Mouse (Mus musculus) R1 (cell line): ENCODE measurements at regions not wholly inside any gene's neighbourhood (a gene's known extent, or its start where the extent isn't known, plus 50 kb on each side); places are given as distances from the start of the nearest gene placed in this dataset.
A peak's percentile ranks its signal among the peaks of the same experiment; 100 is the strongest.
"Not testable (repeated sequence)": the region's sequence is repeated elsewhere in the genome, so short reads cannot be mapped to it uniquely, and the experiment has no call there.

Experiments
- DNase-seq: peaks from one replicate; pipeline ENCODE4 v3.0.0-alpha.2; 2018; ENCODE audit warnings: low read depth, low spot score

DNA sequence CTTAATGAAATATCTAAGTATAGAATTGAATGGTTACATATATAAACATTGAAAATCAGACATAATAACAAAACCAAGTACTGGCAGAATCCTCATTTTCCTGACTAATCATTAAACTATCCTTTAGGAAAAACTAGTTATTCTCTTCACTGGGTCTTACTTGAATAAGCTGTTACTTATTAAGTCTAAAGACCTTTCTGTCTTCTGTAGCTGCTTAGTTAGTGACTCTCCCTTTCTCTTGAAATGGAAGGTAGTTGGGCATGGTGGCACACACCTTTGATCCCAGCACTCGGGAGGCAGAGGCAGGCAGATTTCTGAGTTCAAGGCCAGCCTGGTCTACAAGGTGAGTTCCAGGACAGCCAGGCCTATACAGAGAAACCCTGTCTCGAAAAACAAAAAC is 135.9 kb upstream of the Abcb5 start:
- DNase-seq: not testable (repeated sequence)

DNA sequence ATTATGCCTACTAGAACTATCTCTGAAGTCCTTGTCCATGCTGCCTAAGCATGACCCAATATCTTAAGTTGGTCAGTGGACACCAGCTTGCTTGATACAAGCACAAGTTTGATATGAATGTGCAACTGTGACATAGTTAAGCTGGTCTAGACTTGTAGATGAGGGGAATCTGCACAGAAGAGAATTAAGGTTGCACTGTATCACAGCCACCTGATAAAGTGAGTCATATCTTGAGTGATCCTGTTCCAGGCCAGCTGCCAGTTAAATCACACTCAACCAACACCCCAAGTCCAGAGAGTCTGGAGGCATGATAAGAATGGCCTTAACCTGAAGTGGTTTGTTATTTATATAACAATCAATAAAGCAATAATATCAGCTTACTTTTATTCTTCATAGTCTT is 133.5 kb upstream of the Abcb5 start:
- no peak for DNase-seq

DNA sequence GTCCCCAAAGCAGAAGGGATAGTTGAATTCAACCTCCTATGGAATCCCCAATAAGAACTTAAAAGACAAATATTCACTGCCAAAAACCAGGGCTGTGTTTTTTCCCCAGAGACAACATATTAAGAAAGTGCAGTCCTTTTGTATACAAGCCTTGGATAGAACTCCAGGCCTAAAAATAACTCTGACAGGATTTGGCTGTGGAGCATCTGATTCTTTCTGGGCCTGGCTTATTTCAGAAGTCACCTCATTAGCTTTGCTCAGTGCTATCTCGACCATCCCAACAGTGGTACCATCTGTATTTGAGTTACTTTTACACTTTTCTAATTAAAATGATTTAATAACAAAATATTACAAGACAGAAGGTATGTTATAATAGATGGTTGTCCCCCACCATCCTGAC is 131.6 kb upstream of the Abcb5 start:
- no peak for DNase-seq

DNA sequence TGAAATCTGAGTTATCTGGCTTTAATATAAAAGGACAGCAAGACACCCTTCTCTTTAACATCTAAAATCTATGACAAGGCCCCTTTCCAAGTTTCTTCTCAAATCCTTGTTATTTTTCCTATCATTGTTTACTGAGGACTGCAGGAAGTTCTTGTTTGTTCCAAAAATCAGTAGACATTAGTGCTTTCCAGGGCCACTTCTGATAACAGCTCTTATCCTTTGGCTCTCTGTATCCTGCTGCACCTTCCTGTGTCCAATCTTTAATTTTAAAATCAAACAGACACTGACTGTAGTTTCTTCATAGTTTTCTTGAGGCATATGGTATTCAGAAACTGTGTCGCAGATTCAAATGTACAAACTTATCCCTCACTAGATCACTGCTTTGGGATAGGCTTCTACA is 128.1 kb upstream of the Abcb5 start:
- DNase-seq: no peak

DNA sequence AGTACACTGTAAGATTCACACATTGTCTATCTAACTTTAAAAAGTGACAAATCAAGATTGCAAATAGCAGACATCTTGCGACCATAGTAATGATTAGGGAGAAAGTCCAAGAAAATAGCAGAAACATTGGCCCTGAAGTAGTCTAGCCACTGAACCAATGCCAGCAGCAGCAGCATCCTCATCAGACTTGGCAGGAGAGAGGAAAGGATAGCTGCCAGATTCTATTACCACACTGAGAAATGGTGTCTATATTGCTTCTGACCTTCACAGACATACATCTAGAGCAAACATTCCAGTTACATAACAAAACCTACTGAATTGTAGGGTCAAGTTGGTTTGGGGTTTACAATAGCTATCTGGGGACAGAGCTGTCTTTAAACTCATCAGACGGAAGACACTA is 127.2 kb upstream of the Abcb5 start:
- no peak for DNase-seq

DNA sequence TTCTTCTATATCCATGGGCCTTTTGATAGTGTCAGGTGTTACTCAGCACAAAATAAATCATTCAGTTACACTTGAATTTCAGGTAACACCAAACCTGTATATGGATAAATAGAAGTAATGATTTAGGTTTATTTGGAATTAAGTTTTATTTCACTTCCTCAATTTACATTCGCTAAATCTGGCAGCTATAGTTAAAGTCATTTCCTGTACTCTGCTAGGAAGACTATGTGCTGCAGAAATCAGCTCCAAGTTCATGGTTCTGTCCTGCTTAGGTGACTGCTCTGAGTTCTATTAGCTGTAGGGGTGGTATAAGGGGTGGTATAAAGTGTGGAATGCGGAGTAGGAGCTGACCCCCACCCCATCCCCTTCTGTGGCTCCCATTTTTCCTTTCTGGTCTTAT is 123.1 kb upstream of the Abcb5 start:
- DNase-seq: no peak

DNA sequence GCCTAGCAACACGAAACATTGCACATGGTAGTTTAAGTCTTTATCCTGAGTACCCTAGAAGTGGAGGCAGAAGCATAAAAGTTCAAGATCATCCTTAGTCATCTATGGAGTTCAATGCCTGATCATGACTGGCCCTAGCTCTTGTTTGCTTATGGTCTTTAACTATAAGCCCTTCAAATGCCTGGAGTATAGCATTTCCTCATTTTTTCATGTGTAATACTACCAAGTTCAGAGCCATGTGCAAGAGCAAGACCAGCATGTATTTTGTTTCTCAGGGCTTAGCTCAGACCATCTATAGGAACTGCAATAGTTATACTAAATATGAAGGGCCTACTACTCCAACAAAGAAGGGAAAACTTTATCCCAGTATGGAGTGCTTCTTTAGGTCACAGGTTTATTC is 122.4 kb upstream of the Abcb5 start:
- no peak for DNase-seq

DNA sequence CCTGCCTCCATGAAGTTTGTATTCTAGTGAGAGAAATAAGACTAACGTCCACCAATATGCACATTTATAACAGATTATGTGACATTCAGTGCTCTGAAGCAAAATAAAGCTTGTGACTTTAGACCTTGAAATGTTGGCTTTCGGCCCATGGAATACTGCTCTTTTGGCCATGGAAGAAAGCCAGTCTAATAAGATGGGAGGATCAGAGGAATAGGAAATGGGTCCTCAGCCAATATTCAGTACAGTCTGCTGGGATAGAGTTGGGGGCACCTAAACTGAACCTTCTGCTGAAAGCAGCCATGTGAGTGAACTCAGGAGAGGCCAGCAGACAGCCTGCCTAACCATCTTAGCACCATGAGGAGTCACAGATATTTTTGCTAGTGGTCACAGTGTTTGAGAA is 118.6 kb upstream of the Abcb5 start:
- no peak for DNase-seq

DNA sequence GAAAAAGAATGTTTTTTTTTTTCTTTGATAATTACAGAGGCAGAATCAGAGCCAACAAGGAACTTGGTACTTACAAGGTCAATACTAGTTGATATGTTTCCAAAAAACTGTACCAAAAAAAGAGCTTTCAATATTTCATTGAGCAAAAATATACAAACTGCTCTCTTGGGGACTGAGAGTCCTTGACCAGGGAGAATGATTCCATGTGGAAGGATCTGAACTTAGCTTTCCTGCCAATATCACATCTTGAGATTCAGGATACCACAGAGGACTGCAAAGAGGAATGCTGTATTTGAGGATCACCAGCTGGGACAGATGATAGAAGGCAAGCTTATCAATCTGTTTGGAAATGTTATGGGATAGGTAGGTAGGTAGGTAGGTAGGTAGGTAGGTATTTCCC is 116.6 kb upstream of the Abcb5 start:
- no peak for DNase-seq

DNA sequence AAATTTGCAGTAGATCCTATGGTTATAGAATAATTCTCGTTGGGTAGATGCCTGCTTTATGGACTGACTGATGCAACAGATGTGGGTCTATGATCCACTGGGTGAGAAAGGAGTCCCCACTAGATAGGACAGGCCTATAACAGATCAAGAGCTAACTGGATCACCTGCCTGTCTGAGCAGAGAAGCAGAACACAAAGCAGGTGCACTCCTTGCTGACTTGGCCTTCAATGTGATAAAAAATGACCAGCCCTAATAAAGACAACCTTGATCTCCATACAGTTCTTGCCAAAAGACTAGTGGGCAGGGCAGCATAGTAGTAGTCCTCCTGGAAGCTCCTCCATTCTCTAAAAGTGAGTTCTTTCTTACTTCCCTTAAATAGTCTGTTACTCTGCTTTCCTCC is 109.6 kb upstream of the Abcb5 start:
- DNase-seq: no peak

DNA sequence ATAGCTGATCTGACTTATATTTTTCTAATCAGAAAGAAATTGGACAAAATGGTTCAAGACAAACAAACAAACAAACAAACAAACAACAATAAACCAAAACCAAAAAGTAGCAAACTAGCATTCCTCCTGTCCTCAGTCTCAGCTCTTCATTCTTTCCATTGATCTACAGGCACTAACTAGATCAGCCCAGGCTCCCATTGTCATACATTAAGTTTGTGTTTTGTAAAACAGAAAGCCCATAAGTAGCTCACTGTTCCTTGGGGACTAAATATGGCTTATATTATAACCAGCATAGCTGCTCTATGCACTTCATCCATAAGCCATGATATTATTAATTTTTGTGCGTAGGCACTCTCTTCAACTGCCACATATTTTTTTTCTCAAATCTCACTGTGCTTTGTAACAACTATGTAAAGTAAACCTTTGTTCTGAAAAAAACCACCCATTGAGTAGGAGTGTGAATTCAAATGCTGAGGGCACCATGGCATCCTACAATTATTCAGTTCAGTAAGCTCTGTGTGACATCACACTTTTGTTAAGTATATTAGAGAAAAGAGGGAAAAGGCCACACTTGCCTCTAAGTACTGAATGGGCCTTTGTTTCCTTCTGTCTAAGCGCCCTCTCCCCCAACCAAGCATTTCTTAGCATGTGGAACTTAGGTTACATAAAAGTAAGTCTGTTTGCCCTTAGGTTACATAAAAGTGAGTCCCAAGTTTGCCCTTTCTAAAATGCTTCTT is 108.7 kb upstream of the Abcb5 start:
- peak; percentile 6 for DNase-seq

DNA sequence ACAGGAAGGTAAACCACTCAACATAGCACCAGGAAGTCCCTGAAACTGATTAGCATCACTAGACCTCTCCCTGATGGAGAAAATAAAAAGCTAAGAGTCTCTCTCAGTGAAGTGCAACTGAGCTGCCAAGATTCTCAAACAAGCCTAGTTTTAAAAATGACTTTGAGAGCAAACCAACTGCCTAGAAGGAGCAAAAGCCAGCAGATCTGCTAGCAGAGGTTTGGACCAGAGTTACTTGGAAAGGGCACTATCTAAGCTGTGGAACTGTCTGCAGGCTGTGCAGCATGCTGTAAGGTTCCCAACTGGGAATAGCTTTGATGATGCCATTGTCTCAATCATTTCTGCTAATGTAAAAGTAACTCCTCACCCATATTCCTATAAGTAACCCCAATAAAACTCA is 107.9 kb upstream of the Abcb5 start:
- DNase-seq: no peak

DNA sequence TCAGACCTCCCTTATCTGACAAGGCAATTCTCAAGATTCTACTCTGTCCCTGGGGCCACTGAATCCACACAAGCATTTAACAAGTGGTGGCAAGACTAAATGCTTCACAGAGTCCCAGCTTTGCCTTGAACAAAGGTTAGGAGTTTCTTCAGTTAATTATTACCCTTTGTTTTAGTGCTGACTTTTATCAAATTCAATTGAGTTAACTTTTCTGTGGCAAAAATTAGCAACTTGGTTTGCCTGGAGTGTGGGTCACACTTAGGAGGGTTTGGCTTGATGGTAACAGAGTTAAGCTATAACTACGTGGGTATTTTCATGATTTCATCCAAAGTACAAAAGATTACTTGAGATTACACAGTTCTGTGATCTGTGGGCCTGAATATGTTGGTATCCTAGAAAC is 104.7 kb upstream of the Abcb5 start:
- DNase-seq: no peak

DNA sequence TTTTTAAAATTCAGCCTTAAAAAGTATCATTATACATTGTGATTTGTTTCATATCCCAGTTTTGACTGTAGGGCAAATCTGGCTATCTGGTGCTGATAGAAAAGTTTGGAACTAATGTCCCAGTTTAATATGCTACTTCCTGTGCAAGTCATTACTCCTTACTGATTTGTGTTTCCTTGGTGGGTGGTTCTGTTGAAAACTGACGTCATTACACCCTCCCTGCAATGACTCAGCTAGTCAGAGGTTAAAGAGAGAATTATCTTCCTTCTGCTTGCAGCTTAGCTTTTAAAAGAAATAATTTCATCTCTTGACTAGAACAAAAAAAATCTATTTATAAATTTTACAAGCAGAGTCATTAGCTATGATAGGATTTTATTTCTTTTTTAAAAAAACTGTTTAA is 104.2 kb upstream of the Abcb5 start:
- DNase-seq: no peak

DNA sequence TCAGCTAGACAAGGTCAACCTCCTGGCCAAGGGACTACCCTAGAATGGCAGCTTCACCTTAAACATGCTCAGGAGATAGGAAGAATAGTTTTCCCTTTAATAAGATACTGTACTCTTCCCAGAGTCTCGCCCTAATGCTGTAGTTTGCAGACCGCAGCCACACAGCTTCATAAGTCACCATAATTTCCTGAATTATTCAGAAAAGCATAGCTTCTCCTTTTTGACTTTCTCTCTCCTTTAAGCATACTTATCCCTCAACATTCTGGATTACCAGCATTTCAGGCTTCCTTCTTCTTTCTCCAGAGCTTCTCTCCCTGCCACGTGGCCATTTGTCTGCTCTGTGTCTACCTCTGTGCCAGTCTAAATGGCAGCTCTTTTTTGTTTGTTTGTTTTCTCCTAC is 103.5 kb upstream of the Abcb5 start:
- DNase-seq: no peak

DNA sequence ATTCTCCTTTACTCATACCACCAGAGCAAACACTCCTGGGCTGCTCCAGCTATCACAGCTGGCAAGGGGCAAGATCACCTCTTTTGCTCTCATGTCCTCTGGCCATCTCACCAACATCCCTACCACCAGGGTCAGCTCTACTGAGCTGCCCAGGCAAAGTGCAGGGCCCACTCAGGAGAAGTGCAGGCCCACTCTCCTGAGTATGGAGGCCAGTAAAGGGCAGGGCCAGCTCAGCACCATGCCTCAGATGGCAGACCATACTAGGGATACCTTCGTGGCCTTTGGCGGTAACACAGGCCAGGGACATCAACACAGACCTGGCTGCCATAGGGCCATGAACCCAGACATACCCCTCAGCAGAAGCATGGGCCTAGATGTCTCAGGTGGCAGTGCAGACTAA is 101.9 kb upstream of the Abcb5 start:
- no peak for DNase-seq

DNA sequence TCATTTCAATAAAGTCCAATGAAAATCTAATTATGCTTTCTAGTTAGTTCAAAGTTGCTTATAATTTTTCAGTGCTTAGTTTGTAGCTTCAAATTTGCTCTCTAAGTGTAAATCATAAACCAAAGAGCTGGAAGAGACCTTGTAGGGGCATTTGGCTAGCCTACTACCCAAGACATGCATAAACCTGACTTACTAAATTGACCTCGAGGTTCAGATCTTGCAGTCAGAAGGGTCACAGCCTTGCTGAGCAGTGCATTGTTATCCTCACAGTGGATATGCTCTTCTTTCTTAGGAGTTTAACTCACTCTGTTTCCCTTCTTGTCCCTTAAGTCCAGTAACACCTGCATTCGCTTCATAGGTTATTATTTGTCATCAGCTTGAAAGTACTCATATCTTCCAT is 96.7 kb upstream of the Abcb5 start:
- DNase-seq: no peak

DNA sequence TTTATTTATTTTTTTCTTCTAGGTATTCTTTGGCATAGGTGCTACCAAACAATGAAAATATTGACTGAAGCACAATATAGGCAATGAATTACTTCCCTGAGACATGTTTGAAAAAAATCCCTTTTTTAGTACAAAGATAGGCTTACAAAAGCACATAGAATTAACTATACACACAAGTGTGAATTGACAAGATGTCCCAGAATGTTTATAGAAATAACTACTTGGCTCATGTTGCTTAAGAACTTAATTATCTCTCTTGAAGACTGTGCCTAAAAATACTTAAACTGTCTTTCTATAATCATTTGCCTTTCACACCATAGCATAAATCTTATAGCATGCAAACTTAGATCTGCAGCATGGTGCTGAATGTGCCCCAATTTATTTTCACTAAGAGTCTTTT is 96.3 kb upstream of the Abcb5 start:
- DNase-seq: no peak

DNA sequence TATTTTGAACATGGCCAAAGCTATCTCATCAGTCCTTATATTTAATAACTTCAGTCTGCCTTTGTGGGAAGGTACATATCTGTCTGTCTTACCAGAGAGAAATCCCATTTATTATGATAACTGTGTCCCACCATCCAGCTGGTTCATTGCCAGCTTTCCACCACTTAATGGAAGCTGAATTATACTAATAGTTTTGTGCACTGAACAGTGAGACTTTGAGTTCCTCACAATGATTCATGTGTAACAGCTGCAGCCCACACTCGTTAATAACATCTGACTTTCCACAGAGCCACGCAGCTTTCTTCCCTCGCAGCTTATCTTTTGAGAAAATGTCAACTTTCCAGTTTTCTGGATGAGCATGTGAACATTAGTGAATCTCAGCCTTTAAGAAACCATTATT is 88.3 kb upstream of the Abcb5 start:
- DNase-seq: no peak

DNA sequence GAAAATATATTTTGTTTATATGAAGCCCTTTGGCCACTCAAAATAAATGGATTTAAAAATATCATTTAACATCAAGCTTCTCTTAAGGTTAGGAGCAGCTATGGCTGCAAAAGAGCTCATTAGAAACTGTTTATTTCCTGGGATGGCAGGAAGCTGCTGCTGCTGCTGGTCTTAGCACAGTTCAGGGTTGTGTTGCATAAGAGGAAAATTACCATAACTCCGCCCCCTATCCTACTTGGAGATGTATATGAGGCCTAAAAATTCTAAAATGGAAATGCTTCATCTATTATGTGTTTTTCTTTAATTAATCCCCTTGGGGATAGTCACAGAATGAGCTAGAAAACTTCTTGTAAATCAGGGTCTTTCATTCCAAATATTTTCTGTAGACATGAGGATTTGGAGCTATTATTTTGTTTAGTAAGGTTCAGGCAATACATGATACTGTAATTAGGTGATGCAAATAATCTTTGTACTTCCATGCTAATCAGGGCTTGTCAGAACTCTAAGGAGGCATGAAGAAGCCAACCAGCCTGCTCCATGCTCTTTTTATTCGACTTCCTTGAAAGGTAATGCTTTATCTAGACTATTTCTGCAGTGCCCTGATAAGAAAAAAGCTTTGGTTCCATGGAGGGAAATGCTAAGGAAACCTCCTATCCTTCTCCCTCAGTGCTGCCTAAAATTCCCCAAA is 85.6 kb upstream of the Abcb5 start:
- DNase-seq: no peak

DNA sequence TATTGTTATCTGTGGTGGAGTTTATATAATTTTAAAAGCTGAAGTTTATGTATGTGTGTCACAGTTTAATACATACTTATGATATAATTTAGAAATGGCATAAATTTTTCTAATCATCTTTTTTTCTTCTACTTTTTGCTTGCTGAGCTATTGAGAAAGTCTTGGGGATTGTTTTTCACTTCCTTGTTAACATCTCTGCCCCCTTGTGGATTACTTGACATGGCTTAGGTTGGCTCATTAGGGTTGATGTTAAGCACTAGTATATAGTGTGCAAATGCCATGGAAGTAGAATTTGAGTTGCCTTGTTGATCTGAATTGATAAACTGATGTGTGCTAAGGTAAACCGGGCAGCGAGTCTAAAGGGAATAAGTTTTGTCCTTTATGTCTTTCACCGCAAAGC is 72.1 kb upstream of the Abcb5 start:
- DNase-seq: no peak

DNA sequence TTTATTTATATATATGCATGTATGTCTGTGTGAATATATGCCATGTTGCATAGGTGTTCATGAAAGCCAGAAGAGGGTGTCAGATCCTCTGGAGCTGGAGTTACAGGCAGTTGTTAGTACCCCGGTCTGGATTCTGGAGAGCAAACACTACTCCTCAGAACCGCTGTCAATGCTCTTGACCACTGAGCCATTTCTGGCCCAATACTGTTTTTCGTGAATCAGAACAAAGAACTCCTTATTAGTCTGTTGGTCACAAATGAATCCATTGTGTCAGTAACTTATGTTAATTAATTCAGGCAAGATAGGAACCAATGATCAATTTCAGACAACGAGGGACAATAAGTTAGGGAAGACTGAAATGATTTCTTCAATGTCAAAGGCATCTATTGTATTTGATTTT is 68.6 kb upstream of the Abcb5 start:
- DNase-seq: no peak

DNA sequence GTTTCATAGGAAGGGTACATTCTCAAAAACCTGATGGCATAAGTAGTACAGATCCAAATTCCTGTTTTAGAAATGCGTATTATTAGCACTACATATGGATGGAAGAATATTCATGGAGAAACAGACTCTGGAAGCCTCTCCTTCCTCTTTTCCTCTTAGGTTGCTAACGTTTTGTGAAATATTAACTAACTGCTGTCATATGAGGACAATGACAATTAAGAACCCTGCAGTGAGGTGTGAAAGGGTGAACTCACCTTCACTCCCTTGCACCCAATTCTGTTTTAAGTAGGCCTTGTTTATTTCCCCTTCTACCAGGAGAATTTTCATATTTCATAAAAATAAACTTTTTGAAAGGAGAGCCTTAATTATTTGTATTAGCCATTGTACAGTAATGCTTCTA is 62.5 kb upstream of the Abcb5 start:
- DNase-seq: no peak

DNA sequence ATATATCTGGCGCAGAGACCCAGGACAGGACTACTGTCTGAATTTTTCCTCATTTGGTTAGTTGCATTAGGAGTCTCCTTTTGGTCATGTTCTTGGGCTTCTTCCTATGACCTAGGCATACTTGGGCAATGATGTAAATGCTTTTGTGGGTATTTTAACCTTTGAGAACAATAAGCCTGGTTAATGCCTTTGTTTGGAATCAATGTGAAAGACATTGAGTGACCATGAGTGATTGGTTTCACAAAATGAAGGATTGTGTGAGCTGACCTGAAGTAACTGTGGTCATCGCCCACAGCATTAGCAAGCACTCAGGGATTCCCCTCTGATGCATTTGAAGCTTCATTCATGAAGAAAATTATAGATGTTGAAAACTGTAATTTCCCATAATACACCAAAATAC is 61.9 kb upstream of the Abcb5 start:
- DNase-seq: no peak
